Mouse (Mus musculus) forebrain, embryonic 16.5 days (tissue): Measurements from ENCODE around the gene Brd4. TPM values are rescaled to one million over a fixed set of nuclear protein-coding genes. Genes with fewer than 3 reads are reported as not detected.

ENCODE experiments used
- ATAC-seq: fragments of 200-750 bp; cut with Nextera tagmentation; 2 replicates; pipeline ENCODE4 v1.8.0; 2017; ENCODE audit warnings: mild to moderate bottlenecking, moderate library complexity
- H3K27ac ChIP-seq: fragments of 300-500 bp; sonication (generic); 2 replicates; pipeline ENCODE4 v1.5.1; 2014; ENCODE audit warnings: low read length, control low read depth
- H3K27me3 ChIP-seq: fragments of 300-500 bp; sonication (generic); replicated peaks from 2 replicates; pipeline ENCODE4 v1.6.1; 2014; ENCODE audit warnings: low read length; ENCODE audit not compliant: control insufficient read depth, insufficient read depth
- H3K36me3 ChIP-seq: fragments of 300-500 bp; sonication (generic); 2 replicates; pipeline ENCODE4 v1.6.1; 2014; ENCODE audit not compliant: control insufficient read depth, insufficient read depth
- H3K4me1 ChIP-seq: fragments of 300-500 bp; sonication (generic); replicated peaks from 2 replicates; pipeline ENCODE4 v1.6.1; 2014; ENCODE audit warnings: low read length; ENCODE audit not compliant: control insufficient read depth, insufficient read depth
- H3K4me2 ChIP-seq: fragments of 300-500 bp; sonication (generic); 2 replicates; pipeline ENCODE4 v1.6.1; 2014; ENCODE audit warnings: mild to moderate bottlenecking, low read length, control low read depth
- H3K4me3 ChIP-seq: fragments of 300-500 bp; sonication (generic); replicated peaks from 2 replicates; pipeline ENCODE4 v1.5.1; 2014; ENCODE audit warnings: mild to moderate bottlenecking, low read length, control low read depth
- H3K9ac ChIP-seq: fragments of 300-500 bp; sonication (generic); replicated peaks from 2 replicates; pipeline ENCODE4 v1.6.1; 2014; ENCODE audit warnings: low read depth, low read length, control low read depth
- H3K9me3 ChIP-seq: fragments of 300-500 bp; sonication (generic); 2 replicates; pipeline ENCODE4 v1.6.1; 2016; ENCODE audit warnings: low read length; ENCODE audit not compliant: control insufficient read depth
- WGBS: fragments of 180-500 bp; shearing (Covaris S2); extraction: QIAGEN DNeasy Blood & Tissue Kit; methylation state at CpG from one replicate; pipeline ENCODE4 v1.1.7; 2014; 5-methylcytosine and 5-hydroxymethylcytosine counted together
- polyA plus RNA-seq: library from polyadenylated mRNA; unstranded; fragments of >200 nt; fragmentation: Nextera tagmentation; extraction: Ambion mirVana; gene quantifications from 2 replicates; pipeline ENCODE4 v1.2.1, GENCODE M21; 2015

Brd4 gene
- polyA plus RNA-seq, 1 experiment from 2014 or later, result 82.2 TPM

DNA sequence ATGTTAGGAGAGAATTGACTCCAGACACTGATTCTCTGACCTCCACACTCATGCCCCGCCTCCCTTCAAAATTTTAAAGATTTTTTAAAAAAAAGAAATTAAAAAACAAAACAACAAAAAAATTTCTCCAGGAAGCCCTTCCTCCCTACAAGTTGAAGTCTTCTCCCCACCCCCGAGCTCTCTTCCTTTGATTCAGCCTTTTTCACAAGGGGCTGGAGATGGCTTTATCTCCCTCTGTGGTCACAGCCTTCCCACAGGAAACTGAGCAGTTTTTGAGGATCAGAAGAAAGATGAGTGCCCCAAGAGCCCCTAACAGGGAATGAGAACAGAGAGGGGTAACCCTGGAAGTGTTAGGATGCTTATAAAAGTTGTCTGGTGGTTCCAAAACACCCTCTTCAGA lies 112.0 kb downstream of the Brd4 start:
- ATAC-seq, result no peak
- no peaks in the 10 kb centered on the region for H3K9me3 ChIP-seq
- WGBS, result 75% methylated on average over 2 of the region's 2 CpGs

GRCm38 (mm10) chr17:32169518-32170225 lies 114.8 kb downstream of the Brd4 start:
- no peaks in the 10 kb centered on the region for H3K9me3 ChIP-seq
- 83% methylated on average over 4 of the region's 4 CpGs for WGBS
- no peak overlapping the region for H3K4me2 ChIP-seq
- peaks cover 13% of the 10 kb centered on the region for H3K4me1 ChIP-seq
- no peak for ATAC-seq
- H3K9ac ChIP-seq, result no peak overlapping the region
- H3K4me3 ChIP-seq, result no peak overlapping the region
- no peak overlapping the region for H3K27ac ChIP-seq
- no peaks in the 10 kb centered on the region for H3K36me3 ChIP-seq
- no peaks in the 10 kb centered on the region for H3K27me3 ChIP-seq

More for the DNA sequence above, 112.0 kb downstream of the Brd4 start:
- no peak overlapping the region for H3K4me2 ChIP-seq
- H3K36me3 ChIP-seq, result no peaks in the 10 kb centered on the region
- H3K27me3 ChIP-seq, result no peaks in the 10 kb centered on the region
- H3K27ac ChIP-seq, result no peak overlapping the region
- no peak overlapping the region for H3K4me3 ChIP-seq
- H3K4me1 ChIP-seq, result no peaks in the 10 kb centered on the region
- H3K9ac ChIP-seq, result no peak overlapping the region

DNA sequence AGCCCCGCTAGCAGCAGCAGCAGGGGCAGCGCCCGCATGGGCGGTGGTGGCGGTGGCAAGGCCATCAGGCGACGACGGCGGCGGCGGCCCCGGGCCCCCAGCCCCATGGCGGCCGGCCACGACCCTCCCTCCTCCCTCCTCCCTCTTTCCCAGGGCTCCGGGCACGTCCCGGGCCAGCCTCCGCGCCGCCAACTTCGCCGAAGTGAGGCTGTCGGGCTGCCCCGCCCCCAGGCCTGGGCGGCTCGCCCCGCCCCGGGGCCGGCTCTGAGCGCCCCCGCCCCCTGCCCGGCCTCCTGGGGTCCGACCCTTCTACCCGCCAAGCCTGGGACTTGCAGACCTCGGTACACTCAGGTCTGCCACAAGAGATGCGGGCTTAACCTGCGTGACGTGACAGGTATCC lies 117.8 kb downstream of the Brd4 start, which contains the start of gene Notch3:
TSS of gene Notch3 (minus strand) at position 166 of the 400 bp plus-strand sequence.
- Histone ChIP-seq H3K27ac (peak within 1 kb of the TSS; percentile 28), H3K4me2 (peak within 1 kb of the TSS; percentile 92), H3K4me1 (peaks cover 28% of the 10 kb centered on the region), H3K36me3 (no peaks in the 10 kb centered on the region), H3K9ac (peak within 1 kb of the TSS; percentile 72), H3K27me3 (no peaks in the 10 kb centered on the region), H3K9me3 (no peaks in the 10 kb centered on the region), H3K4me3 (peak within 1 kb of the TSS; percentile 53)
- 2% methylated on average over 27 of the region's 39 CpGs for WGBS
- ATAC-seq, result peak; percentile 29

GRCm38 (mm10) chr17:32165803-32166595 lies 118.5 kb downstream of the Brd4 start:
- Histone ChIP-seq H3K36me3 (no peaks in the 10 kb centered on the region), H3K4me1 (peaks cover 29% of the 10 kb centered on the region), H3K4me2 (peak overlapping the region; percentile 92), H3K9ac (peak overlapping the region; percentile 72), H3K27me3 (no peaks in the 10 kb centered on the region), H3K9me3 (no peaks in the 10 kb centered on the region), H3K4me3 (peak overlapping the region; percentile 53), H3K27ac (peak overlapping the region; percentile 28)
- under 1% methylated on average over 37 of the region's 43 CpGs for WGBS
- peak; percentile 66 for ATAC-seq

DNA sequence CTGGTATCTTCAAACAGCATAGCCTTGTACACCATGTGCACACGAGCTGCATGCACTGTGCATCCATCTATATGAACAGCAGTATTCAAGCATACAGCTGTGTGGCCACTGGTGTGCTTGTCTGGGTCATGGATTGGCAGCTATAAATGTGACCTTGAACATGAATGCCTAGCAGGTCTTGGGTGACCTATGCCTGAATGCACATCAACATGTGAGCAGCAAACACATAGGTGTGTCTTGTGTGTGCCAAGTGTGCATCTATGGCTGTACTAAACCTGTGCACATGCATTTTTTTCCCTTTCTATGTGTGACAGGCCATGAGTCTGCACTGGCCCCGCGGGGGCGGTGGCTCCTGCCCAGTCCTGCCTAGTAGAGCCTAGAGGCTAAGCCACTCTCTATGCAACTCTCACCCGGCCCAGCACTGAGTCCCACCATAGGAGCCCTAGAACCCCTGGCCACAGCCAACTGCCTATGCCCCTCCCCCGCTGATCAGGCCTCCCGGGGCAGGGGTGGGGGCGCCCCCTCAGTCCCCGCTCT lies 119.2 kb downstream of the Brd4 start:
- Histone ChIP-seq H3K9ac (peak overlapping the region; percentile 72), H3K4me3 (peak overlapping the region; percentile 53), H3K36me3 (no peaks in the 10 kb centered on the region), H3K4me1 (peaks cover 29% of the 10 kb centered on the region), H3K9me3 (no peaks in the 10 kb centered on the region), H3K27me3 (no peaks in the 10 kb centered on the region), H3K27ac (peak overlapping the region; percentile 28), H3K4me2 (peak overlapping the region; percentile 92)
- ATAC-seq, result peak; percentile 75
- WGBS, result 3% methylated on average over 8 of the region's 9 CpGs

GRCm38 (mm10) chr17:32164780-32165179 lies 119.7 kb downstream of the Brd4 start:
- Histone ChIP-seq H3K27ac (no peak overlapping the region), H3K4me1 (peaks cover 29% of the 10 kb centered on the region)

GRCm38 (mm10) chr17:32163910-32164650 lies 120.4 kb downstream of the Brd4 start:
- H3K4me3 ChIP-seq, result no peak overlapping the region
- H3K27ac ChIP-seq, result no peak overlapping the region
- WGBS, result 42% methylated on average over 6 of the region's 6 CpGs
- peaks cover 29% of the 10 kb centered on the region for H3K4me1 ChIP-seq
- no peaks in the 10 kb centered on the region for H3K27me3 ChIP-seq
- no peak overlapping the region for H3K4me2 ChIP-seq
- no peaks in the 10 kb centered on the region for H3K9me3 ChIP-seq
- no peak for ATAC-seq
- no peak overlapping the region for H3K9ac ChIP-seq
- no peaks in the 10 kb centered on the region for H3K36me3 ChIP-seq

More at GRCm38 (mm10) chr17:32164780-32165179, 119.7 kb downstream of the Brd4 start:
- H3K4me3 ChIP-seq, result no peak overlapping the region
- H3K9me3 ChIP-seq, result no peaks in the 10 kb centered on the region
- ATAC-seq, result no peak
- no peak overlapping the region for H3K9ac ChIP-seq
- H3K36me3 ChIP-seq, result no peaks in the 10 kb centered on the region
- H3K27me3 ChIP-seq, result no peaks in the 10 kb centered on the region
- H3K4me2 ChIP-seq, result no peak overlapping the region

- Histone ChIP-seq H3K4me1 (peaks cover 29% of the 10 kb centered on the region), H3K9ac (peak overlapping the region; percentile 68), H3K9me3 (no peaks in the 10 kb centered on the region), H3K27ac (no peak overlapping the region), H3K4me2 (peak overlapping the region; percentile 92), H3K27me3 (no peaks in the 10 kb centered on the region), H3K4me3 (peak overlapping the region; percentile 54), H3K36me3 (no peaks in the 10 kb centered on the region)
- ATAC-seq, result peak; percentile 26
- under 1% methylated on average over 57 of the region's 58 CpGs for WGBS
Measured at GRCm38 (mm10) chr17:32162112-32162850, 122.2 kb downstream of the Brd4 start.
